Mouse (Mus musculus) MEL (cell line): ENCODE data around the gene Clcn6.

Source experiments
- CTCF ChIP-seq, 3 experiments: IDR thresholded peaks in 2 of 3; conservative IDR thresholded peaks in 1 of 3; 2 replicates each; pipeline ENCODE4 v1.5.1; 2011 to 2012; ENCODE audit warnings: low read length in 3 of 3, low read depth in 2 of 3, mild to moderate bottlenecking in 2 of 3, improper control_type of control experiment in 1 of 3, inconsistent platforms in 1 of 3, mixed read lengths in 1 of 3, moderate library complexity in 1 of 3; ENCODE audit not compliant: control insufficient read depth in 1 of 3, insufficient read depth in 1 of 3, poor library complexity in 1 of 3, severe bottlenecking in 1 of 3
- E2F4 ChIP-seq: IDR thresholded peaks from 2 replicates; pipeline ENCODE4 v1.6.1; 2011; ENCODE audit warnings: low read depth, low read length, improper control_type of control experiment, borderline replicate concordance
- GATA1 ChIP-seq: IDR thresholded peaks from 2 replicates; pipeline ENCODE4 v1.6.1; 2011; ENCODE audit warnings: low read depth, low read length, improper control_type of control experiment
- JUND ChIP-seq: IDR thresholded peaks from 2 replicates; pipeline ENCODE4 v1.6.1; 2011; ENCODE audit warnings: low read depth, mild to moderate bottlenecking, improper control_type of control experiment, low read length
- POLR2A ChIP-seq, 2 experiments: IDR thresholded peaks; 2 replicates each; pipeline ENCODE4 v1.6.1; 2011 to 2012; ENCODE audit warnings: low read length in 2 of 2, mild to moderate bottlenecking in 2 of 2, control low read depth in 1 of 2, improper control_type of control experiment in 1 of 2, low read depth in 1 of 2, moderate library complexity in 1 of 2; ENCODE audit not compliant: control insufficient read depth in 1 of 2, insufficient read depth in 1 of 2, poor library complexity in 1 of 2
- TAL1 ChIP-seq: IDR thresholded peaks from 2 replicates; pipeline ENCODE4 v1.6.1; 2012; ENCODE audit warnings: mild to moderate bottlenecking, inconsistent platforms, low read length, moderate library complexity, mixed read lengths

DNA sequence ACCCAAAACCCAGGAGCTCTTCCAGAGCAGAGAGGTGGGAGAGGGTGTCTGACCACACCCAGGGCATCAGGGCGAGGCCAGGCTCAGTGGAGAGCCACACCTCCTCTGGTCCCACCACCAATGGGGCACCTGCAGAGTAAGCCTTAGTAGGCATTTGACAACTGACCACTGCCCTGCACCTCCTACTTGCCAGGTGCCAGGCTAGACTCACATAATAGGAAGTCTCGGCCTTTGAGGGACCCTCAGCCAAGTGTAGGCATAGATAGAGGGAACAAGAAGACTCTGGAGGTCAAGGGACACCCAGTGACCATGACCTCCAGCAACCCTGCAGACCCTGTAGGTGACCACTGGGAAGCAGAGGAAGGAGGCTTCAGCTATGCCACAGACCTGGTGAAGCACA, 5.5 kb upstream of the Clcn6 start:
- no peak for TF ChIP-seq TAL1
- no peak for TF ChIP-seq E2F4
- TF ChIP-seq CTCF (IDR thresholded peaks at IDR 0.05 in 2 of 3, conservative IDR thresholded peaks at IDR 0.05 in 1 of 3; ENCODE audit: control insufficient read depth in 1 of 3, insufficient read depth in 1 of 3, low read depth in 2 of 3, low read length in 3 of 3, poor library complexity in 1 of 3, severe bottlenecking in 1 of 3): no peak
- no peak for TF ChIP-seq GATA1
- TF ChIP-seq JUND: no peak
- TF ChIP-seq POLR2A (IDR thresholded peaks at IDR 0.05; ENCODE audit: control insufficient read depth in 1 of 2, insufficient read depth in 1 of 2, low read depth in 1 of 2, low read length in 2 of 2, poor library complexity in 1 of 2): no peak
